Mouse (Mus musculus): Measurements from ENCODE around the gene Zbtb20.

Zbtb20 gene

DNA sequence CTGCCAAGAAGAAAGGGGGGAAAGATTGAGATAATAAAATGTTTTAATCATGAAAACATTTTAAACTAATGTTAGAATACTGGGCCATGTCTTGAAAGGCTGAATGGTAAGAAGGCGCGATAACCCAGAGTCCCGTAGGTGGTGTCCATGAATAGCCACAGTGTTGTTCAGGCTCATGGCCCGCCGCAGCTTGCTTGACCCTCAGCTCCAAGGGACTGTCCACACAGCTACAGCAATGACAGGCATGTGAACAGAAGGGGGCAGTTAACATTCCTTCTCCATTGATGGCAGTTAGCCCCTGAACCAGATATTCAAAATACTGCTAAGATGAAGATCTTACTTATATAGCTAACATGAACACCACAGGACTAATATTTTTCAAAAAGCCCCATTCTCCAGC lies 696.5 kb downstream of the Zbtb20 start:
- DNase-seq (ENCODE audit: low spot score), result no peak

DNA sequence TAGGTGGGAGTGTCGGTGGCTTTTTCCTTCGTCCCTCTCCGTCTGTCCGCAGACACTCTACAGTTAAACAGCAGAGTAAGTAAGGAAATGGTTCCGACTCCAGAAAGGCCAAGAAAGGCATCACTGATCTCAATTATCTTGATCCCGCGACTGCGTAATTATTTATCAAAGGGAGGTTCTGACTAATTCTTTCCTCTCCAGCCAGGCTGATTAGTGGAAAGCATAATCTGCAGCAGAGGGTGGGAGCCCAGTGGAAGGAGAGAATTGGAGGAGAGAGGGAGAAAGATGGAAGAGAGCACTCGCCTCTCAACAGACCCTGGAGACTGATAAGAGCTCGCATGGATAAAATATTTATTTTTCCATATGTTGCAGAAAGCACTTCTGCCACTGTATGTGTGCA lies 697.1 kb downstream of the Zbtb20 start:
- DNase-seq (ENCODE audit: low spot score), result no peak

DNA sequence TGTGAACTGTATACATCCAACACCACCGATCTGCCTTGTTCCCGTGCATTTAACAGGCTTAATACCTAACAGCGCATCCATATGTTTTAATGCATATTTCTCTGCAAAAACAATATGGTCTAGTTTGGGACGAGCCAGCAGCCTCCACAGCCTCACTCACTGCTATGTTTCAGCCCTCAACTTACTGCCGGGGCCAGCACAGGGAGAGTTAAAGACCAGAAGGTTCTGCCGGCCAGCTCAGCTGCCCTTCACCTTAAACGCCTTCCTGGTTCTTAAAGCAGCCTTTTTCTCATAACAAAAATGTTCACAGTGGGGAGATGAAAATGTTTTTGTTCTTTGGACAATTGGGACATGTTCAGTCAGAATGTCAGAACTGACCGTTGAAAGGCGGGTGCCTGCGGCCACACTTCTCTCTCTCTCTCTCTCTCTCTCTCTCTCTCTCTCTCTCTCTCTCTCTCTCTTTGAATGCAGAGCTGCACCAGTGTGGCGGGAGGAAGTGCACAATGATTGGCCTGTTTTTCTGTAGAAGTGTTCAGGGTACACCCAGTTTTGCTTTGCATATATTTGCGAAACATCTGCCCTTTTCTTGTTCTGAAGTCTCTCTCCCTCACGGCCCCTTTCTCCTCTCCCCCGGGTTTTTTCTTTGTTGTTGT lies 697.6 kb downstream of the Zbtb20 start:
- DNase-seq (ENCODE audit: low spot score), result no peak

DNA sequence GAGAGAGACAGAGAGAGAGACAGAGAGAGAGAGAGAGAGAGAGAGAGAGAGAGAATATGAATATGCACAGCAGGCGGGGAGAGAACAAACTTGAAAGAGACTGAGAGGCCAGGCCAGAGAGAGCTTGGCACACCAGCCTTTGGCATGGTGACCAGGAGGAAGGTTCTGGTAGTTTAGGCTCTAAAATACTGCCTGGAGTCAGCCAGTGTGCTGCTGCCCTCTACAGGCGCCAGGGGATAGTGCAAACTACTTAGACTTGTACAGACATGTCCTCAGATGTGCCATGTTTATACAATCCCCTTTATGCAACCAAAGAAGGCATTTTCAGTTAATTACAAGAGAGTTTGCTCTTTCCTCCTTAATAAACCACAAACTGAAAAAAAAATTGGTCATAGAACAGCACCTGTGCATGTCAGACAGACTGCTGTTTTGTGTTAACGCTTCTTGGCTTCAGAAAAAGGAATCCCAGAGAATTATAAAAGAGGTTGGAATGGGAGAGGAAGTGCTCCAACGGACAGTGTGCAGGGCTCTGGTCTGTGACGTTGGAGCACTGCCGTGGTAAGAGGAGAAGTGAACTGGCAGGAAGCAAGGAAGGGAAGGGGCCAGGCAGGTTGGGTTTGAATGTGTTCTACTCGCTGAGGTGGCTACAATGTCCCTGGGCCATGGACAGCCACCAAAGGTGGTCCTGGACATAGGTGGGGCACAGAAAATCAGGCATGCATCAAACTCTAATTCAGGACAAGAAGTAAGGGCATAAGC lies 698.5 kb downstream of the Zbtb20 start:
- peak; percentile 60 for DNase-seq (ENCODE audit: low spot score)

DNA sequence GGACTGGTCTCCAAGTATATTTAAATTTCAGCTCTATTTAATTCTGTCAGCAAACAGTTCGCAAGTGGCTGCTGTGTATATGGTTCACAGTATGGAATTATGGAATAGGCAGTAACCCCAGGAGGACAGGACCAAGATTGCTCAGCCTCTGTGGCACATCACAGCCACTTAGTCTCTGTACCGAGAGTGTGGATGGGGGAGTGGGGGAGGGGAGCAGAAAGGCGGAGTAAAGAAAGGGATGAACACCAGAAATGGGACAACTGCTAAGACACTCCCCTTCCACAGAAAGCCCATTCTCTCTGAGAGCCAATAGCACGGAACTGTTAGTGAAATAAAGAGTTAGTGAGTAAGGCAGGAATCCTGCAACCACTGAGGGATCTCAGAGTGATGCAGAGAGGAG lies 699.4 kb downstream of the Zbtb20 start:
- no peak for DNase-seq (ENCODE audit: low spot score)

DNA sequence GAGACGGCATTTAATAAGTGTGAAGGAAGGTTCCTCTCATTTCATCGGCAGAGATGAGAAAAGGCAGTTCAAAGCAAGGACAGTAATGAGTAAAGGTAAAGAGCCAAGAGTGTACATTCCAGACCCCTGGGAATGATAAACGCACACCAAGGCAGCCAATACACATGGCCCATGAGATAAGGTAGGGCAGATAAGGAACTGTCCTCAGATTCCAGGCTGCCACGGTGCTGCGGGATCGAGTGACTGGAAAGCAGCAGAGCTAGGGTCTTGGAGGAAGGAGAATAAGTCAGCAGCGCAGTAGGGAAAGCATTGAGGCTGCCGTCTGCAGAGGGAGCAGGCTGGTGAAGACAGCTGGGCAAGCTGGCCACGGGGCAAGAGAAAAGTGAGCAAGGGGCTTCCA lies 699.8 kb downstream of the Zbtb20 start:
- no peak for DNase-seq (ENCODE audit: low spot score)

DNA sequence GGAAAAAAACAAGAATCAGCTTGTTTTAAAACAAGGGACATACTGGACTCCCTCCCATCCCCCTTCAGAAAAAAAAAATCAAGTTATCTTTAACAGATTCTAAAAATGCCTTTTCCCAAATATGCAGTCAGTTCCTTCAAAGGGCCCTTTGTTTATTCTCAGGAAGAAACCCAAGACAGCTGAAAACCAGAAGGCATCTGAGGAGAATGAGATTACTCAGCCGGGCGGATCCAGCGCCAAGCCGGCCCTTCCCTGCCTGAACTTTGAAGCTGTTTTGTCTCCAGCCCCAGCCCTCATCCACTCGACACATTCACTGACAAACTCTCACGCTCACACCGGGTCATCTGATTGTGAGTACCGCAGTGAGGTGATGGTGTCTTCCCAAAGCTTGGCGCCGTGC lies 701.7 kb downstream of the Zbtb20 start:
- DNase-seq (ENCODE audit: low spot score), result no peak

DNA sequence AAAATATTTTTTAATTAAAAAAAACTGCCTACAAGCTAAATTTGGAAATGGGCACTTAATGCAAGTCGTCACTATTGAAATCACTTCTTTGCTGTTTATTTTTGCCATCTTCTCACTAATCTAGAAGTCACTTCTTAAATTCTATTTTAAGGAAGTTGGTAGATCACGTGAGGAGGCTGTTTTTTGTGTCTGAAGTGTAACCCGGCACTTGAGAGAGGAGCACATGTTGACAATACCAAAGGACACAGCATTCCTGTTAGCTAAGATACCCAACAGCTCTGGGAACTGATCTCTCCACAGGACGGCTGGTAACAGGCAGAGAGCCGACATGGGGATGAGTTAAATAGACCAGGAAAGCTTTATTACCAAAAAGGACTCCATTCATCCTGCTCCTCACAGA lies 702.7 kb downstream of the Zbtb20 start:
- DNase-seq (ENCODE audit: low spot score), result no peak

DNA sequence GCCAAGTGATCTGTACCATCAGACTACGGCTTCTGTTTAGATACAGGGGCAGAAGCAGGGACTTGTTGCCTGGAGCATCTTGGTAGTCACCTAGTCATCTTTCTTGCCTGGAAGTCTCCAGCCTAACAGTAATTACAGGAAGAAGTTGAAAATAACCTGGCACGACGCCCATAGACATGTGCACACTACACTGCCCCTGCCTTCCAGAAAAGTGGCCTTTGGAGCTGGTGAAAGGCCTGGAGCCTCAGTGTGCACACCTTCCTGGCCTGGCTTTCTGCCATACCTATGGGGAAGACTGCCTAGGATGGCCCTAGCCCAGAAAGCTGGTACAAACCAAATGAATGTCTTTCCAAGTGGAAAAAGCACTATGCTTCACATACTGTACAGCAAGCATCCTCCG lies 703.4 kb downstream of the Zbtb20 start:
- DNase-seq (ENCODE audit: low spot score), result no peak

DNA sequence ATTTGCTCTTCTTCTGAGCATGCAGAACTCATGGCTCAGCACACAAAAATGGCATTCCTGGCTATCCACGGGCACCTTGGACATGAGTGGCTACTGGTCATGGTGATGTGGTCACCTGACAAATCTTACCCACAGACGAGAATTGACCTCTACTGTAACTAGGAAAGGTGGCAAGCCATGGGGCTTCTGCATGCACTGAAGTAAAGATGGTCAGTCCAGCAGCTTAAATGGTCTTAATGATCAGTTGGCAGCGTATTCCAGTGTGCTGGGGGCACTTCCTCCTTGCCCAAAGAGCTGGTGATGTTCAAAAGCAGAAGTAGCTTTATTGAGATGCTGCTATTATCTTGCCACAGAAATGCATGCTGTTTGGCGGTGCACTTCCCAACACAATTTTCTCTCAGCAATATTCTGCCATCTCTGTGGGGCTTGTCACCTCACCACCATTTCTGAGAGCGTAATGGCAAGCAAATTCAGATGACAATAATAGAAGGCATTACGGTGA lies 704.7 kb downstream of the Zbtb20 start:
- no peak for DNase-seq (ENCODE audit: low spot score)

DNA sequence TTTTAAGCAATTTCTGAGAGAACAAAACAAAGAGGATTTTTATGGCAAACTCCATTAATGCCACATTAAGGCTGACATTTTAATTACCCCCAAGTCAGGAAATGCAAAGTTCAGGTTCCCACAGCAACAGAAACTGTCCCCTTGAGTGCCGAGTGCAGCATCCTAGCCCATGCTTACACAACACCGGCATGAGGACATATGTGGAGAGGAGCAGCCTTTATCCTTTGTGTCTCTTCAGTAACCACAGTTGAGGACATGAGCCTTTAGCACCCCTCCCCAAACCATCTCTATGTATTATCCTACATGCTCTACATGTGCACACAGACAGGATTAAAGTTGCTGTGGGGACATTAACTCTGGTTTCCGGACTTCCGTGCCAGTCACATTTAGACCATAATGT lies 705.9 kb downstream of the Zbtb20 start:
- no peak for DNase-seq (ENCODE audit: low spot score)

DNA sequence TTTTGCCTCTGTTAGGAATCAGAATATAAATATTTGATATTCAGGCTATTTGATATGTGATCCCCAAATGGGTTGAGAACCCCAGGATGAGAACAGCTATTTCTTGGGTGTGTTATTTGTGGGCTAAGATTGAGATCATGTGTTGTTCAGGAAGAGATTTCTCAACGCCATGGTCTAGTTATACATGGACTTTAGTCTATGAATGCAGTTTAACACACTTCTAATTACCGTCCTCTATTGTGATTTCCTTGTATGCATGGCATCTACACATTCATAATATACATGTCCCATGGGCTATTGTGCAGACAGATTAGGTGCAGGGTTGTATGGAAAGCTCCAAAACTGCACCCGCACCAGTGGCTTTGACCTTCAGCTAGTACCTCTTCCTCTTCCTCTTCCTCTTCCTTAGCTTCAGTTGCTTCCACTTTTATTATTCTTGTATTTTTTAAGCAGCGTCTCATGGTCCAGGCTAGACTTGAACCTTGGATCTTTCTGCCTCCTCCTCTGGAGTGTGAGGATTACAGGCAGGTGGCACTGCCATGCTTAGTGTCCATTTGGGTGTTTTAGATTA lies 711.3 kb downstream of the Zbtb20 start:
- no peak for DNase-seq (ENCODE audit: low spot score)

DNA sequence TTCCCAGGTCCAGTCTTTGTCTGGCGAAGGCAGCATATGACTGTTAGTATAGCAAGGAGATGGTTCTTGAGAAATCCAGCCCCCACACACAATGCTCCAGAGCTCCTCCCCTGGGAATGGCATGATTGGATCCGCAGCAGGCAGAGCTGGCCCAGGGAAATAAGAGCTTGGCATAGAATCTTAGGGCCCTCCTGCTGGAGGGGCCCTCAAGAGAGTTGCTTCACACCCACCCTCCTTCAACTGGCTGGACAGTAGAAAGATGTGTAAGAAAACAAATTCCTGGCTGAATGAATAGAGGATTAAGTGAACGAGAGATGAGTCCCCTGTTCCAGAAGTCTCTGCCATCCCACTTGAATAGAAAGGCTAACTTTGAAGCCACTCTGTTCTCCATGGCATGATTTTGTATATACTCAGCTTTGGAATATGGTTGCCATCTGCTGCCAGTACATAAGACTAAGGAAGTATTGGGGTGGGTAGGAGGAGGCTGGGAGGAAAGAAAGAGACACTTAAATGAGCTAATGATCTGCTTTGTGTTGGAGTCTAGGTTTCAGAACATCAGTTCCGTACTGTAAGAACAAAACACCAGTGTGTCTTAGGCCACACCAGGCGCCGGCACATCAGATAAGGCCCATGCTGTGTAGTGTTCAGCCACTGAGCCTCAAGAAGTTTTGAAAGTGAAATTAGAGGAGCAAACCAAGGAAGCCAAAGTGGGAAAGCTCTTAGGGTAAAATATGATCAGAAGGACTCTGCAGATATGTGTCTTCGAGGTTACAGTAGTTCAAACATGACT lies 715.2 kb downstream of the Zbtb20 start:
- no peak for DNase-seq (ENCODE audit: low spot score)

DNA sequence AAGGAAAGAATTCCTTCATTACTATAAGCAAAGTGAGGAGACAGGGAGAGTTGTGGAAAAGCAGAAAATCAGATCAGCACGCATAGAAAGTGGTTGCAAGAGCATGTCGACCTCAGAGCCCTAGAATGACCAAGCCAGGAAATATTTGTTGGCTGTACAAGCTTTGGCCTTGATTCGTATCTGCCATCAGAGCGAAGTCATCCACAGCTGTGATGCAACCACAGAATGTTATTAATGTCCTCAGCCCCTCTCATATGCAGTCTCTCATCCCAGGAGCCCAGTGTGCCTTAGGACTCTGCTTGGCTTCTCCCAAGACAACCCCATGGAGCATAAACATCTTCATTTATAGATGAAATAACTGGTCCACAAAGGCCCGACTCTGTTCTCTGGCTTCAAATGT lies 716.4 kb downstream of the Zbtb20 start:
- no peak for DNase-seq (ENCODE audit: low spot score)

DNA sequence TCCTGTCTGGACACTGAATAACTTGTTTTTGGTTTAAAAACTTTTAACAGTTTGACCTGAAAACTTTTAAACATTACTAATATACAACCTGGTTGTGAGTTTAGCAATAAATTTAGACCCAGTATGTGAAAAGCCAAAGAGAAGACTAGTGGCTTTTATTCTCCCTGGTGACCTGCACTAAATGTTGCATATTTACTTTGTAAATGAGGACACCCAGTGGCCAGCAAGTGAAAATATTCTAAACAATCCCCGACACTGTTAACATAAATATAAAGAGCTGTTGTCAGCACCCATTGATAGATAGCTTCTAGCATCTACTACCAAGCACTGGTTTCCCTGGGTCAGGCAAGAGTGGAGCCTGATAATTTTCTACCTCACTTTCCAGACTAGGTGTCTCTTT lies 717.1 kb downstream of the Zbtb20 start:
- DNase-seq (ENCODE audit: low spot score), result no peak

DNA sequence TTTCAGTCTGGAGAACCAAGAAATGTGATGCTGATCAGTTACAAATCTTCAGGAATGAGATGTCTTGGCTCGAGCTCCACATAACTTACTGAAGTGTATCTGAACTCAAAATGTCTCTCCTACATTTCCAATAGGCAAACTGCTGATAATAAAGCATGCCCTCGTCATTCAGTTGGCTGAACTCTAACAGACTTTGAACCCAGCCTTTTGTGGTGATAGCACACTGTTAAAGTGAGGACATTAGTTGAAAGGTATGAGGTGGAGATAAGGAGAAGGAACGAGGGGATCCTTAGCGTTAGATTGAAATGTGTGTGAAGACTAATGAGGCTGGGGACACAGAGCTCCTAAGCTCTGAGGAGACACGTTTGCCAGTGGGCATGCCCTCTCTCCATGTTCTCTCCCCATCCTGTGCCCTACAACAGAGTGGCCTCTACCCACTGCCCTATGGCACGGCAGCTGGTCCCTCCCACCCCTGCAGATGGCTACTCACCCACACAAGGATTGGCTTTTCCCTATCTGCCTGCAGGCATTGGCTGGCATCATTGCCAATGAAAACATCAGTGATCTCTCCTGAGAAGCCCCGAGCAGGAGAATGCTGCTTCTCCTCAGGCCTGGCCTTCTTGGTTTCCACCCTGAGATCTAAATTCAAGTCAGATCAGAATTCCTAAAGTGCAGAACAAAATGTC lies 721.8 kb downstream of the Zbtb20 start:
- no peak for DNase-seq (ENCODE audit: low spot score)

DNA sequence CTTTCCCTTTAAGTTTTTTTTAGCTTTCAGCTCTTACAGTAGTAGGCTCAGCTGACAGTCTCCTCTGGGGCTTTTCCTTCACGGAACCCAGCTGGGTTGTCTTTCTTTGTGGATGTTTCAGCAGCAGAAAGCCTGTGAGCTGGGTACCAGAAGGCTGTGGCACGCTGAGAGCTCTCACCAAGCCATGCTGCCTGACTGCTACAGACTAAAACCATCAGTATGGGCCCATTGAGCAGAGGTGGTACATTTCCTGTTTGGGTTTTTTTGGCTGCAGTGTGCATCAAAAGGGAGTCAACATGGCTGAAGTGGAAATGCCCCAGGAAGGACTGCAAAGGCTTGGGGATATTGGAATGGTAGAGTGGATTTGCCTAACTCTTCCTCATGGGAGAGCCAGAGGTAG lies 724.0 kb downstream of the Zbtb20 start:
- DNase-seq (ENCODE audit: low spot score), result no peak

DNA sequence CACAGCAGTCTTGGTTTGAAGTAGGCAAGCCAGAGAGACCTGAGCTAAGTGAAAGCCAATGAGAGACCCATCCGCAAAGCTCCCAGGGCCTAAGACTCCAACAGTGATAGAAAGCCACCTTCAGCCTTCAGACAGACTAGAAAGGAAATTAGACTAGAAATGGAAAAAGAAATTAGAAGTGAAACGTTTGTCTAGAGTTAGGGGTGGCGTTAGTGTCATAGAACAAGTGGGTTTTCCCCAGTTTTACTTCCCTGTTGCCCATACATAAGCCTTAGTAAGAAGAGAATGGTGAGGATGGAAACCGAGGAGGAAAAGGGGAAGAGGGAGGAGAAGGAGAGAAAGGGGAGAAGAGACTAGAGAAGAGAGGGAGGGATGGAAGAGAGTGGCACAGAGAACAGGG lies 726.9 kb downstream of the Zbtb20 start:
- no peak for DNase-seq (ENCODE audit: low spot score)

DNA sequence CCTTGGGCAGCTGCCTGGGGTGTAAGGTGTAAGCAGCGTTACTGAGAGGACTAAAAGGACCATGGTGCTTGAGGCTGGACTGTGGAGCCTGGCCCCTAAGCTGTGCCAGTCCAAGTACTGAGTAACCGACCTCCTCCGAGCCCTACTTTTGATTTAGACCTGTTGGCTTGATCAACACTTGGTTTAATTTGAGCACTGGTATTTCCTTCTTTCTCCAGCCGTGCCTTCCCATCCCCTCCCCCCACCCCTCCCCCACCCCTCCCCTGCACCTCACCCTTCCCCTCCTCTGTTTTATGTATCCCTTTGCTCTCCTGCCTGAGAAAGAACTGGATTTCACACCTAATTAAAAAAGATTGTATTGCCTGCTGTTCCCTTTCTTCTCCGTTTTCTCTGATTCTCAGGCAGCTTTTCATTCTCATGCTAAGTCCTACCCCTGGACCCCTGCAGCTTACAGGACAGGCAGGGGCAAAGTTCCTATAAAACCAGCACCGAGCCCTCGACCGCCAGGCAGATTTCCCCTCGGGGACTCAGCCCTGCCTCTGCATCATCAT lies 728.0 kb downstream of the Zbtb20 start:
- no peak for DNase-seq (ENCODE audit: low spot score)

DNA sequence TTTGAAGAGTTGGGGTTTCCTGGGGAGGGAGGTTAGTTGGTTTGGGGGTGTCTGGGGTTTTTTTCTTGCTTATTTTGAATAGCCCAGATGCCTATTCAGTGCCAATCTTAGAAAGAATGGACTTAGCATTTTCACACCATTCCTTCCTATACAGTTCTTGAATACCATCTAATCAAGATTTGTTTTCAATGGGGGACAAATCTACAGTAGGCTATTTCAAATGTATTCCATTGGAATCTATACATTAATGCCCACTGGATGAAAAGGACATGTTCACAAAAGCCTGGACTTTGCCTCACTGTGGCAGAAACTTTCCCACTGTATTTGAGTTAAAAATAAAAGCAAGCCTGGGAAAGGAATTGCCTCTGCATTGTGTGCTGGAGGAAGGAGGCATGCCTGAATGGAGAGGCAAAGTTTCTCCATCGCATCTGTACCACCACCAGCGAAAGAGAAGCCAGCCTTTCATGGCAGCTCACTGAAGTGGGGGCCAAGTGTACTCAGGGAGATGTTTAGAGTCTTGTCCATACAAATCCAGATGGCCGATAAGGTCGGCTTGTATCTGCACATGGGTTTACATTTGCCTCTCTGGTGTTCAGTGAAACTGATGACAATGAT lies 728.8 kb downstream of the Zbtb20 start:
- no peak for DNase-seq (ENCODE audit: low spot score)

DNA sequence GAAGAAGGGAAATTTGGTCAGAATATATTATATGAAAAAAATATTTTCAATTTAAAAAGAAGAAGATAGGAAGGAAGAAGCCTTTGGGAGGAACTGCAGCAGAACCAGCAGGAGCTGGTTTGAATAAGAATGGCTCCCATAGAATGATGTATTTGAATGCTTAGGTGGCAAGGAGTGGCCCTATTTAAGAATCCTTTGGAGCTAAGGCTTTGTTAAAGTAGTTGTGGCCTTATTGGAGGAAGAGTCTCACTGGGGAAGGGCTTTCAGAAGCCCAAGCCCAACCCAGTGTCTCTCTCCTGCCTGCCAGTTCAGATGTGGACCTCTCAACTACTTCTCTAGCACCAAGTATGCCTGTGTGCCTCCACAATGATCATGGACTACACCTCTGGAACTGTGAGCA lies 731.4 kb downstream of the Zbtb20 start:
- no peak for DNase-seq (ENCODE audit: low spot score)

Data from T-cell, adult 2 months (primary cell).